Mouse (Mus musculus) ES-Bruce4 (cell line): Measurements from ENCODE around the gene Mt3. TPM values are rescaled to one million over a fixed set of nuclear protein-coding genes. Genes with fewer than 3 reads are reported as not detected.
A peak's percentile ranks its signal among the peaks of the same experiment; 100 is the strongest.

ENCODE experiments used
- H3K27ac ChIP-seq: 2 replicates; pipeline ENCODE4 v1.5.1; 2012; ENCODE audit warnings: low read length, inconsistent platforms; ENCODE audit not compliant: insufficient read depth
- H3K27me3 ChIP-seq: 2 replicates; pipeline ENCODE4 v1.6.1; 2012; ENCODE audit warnings: mild to moderate bottlenecking, low read length, inconsistent platforms; ENCODE audit not compliant: control insufficient read depth, poor library complexity, insufficient read depth, severe bottlenecking
- H3K36me3 ChIP-seq: 2 replicates; pipeline ENCODE4 v1.6.1; 2012; ENCODE audit warnings: inconsistent platforms, mild to moderate bottlenecking, low read length, moderate library complexity; ENCODE audit not compliant: control insufficient read depth, poor library complexity, insufficient read depth, severe bottlenecking
- H3K4me1 ChIP-seq: one replicate; pipeline ENCODE4 v1.8.1; 2011; ENCODE audit warnings: low read length; ENCODE audit not compliant: control insufficient read depth, insufficient read depth
- H3K4me3 ChIP-seq: 2 replicates; pipeline ENCODE4 v1.5.1; 2011; ENCODE audit warnings: low read depth, mild to moderate bottlenecking, low read length
- H3K9ac ChIP-seq: 2 replicates; pipeline ENCODE4 v1.6.1; 2012; ENCODE audit warnings: low read depth, mild to moderate bottlenecking, inconsistent platforms; ENCODE audit not compliant: poor library complexity, severe bottlenecking
- H3K9me3 ChIP-seq: replicated peaks from 2 replicates; pipeline ENCODE4 v1.6.1; 2012; ENCODE audit warnings: mild to moderate bottlenecking, low read length, inconsistent platforms; ENCODE audit not compliant: control insufficient read depth, poor library complexity, insufficient read depth, severe bottlenecking
- CTCF ChIP-seq: IDR thresholded peaks from one replicate; pipeline ENCODE4 v1.8.1; 2011; ENCODE audit warnings: low read depth, low read length
- EP300 ChIP-seq: IDR thresholded peaks from 2 replicates; pipeline ENCODE4 v1.6.1; 2011; ENCODE audit warnings: low read depth, low read length; ENCODE audit not compliant: insufficient read depth
- POLR2A ChIP-seq: IDR thresholded peaks from one replicate; pipeline ENCODE4 v1.8.1; 2011; ENCODE audit warnings: low read length; ENCODE audit not compliant: insufficient read depth
- polyA plus RNA-seq: library from polyadenylated mRNA; stranded (reverse); fragments of >200 nt; gene quantifications from 2 replicates; pipeline ENCODE4 v1.2.4, GENCODE M21; 2011; ENCODE audit warnings: low read depth; ENCODE audit not compliant: missing spikeins, insufficient read depth, insufficient read length

The Mt3 gene
- polyA plus RNA-seq, 1 experiment = 3.9 TPM

GRCm38 (mm10) chr8:94172809-94173732 lies 20.7 kb downstream of the Mt3 start:
- Histone ChIP-seq H3K9ac (peak overlapping the region; percentile 92), H3K9me3 (no peaks in the 10 kb centered on the region), H3K36me3 (peaks cover 5% of the 10 kb centered on the region; the same call in 1 of the 2 replicates), H3K4me1 (peaks cover 1% of the 10 kb centered on the region), H3K27me3 (no peaks in the 10 kb centered on the region), H3K4me3 (peak overlapping the region; percentile 89), H3K27ac (peak overlapping the region; percentile 89)
- TF ChIP-seq POLR2A (no peak), CTCF (no peak), EP300 (no peak)

GRCm38 (mm10) chr8:94173848-94174403 lies 21.5 kb downstream of the Mt3 start:
- peak overlapping the region; percentile 89 for H3K4me3 ChIP-seq
- TF ChIP-seq CTCF (peak; percentile 7), EP300 (no peak), POLR2A (no peak)
- H3K27me3 ChIP-seq = no peaks in the 10 kb centered on the region
- peak overlapping the region; percentile 92 for H3K9ac ChIP-seq
- H3K4me1 ChIP-seq = peaks cover 1% of the 10 kb centered on the region
- no peaks in the 10 kb centered on the region for H3K9me3 ChIP-seq
- H3K27ac ChIP-seq = peak overlapping the region; percentile 89
- H3K36me3 ChIP-seq = peaks cover 5% of the 10 kb centered on the region; the same call in 1 of the 2 replicates

GRCm38 (mm10) chr8:94174619-94175213 lies 22.3 kb downstream of the Mt3 start:
- Histone ChIP-seq H3K9me3 (no peaks in the 10 kb centered on the region), H3K36me3 (peaks cover 5% of the 10 kb centered on the region; the same call in 1 of the 2 replicates), H3K27me3 (no peaks in the 10 kb centered on the region), H3K4me3 (peak overlapping the region; percentile 89; the same call in 1 of the 2 replicates), H3K9ac (peak overlapping the region; percentile 92), H3K4me1 (peaks cover 1% of the 10 kb centered on the region), H3K27ac (peak overlapping the region; percentile 89)
- TF ChIP-seq CTCF = no peak
- TF ChIP-seq POLR2A = no peak
- TF ChIP-seq EP300 = no peak

GRCm38 (mm10) chr8:94177716-94178390 lies 25.4 kb downstream of the Mt3 start:
- H3K27ac ChIP-seq = no peak overlapping the region
- H3K4me3 ChIP-seq = no peak overlapping the region
- H3K36me3 ChIP-seq = peaks cover 8% of the 10 kb centered on the region
- H3K9ac ChIP-seq = no peak overlapping the region
- peaks cover 3% of the 10 kb centered on the region for H3K4me1 ChIP-seq
- TF ChIP-seq EP300 (no peak), CTCF (no peak), POLR2A (no peak)
- H3K27me3 ChIP-seq = no peaks in the 10 kb centered on the region
- H3K9me3 ChIP-seq = no peaks in the 10 kb centered on the region

GRCm38 (mm10) chr8:94178857-94179712 lies 26.7 kb downstream of the Mt3 start, which contains the start of gene Mt1:
Gene Mt1 (plus strand): TSS chr8:94179082.
- peak within 1 kb of the TSS; percentile 91 for H3K4me3 ChIP-seq
- peaks cover 3% of the 10 kb centered on the region for H3K4me1 ChIP-seq
- peak; percentile 86 for TF ChIP-seq EP300
- peak; percentile 88 for TF ChIP-seq POLR2A
- TF ChIP-seq CTCF = no peak
- no peaks in the 10 kb centered on the region for H3K27me3 ChIP-seq
- H3K36me3 ChIP-seq = peaks cover 3% of the 10 kb centered on the region; the same call in 1 of the 2 replicates
- H3K9me3 ChIP-seq = no peaks in the 10 kb centered on the region
- H3K27ac ChIP-seq = peak within 1 kb of the TSS; percentile 82
- H3K9ac ChIP-seq = peak within 1 kb of the TSS; percentile 86
